In the genomic region with DNA sequence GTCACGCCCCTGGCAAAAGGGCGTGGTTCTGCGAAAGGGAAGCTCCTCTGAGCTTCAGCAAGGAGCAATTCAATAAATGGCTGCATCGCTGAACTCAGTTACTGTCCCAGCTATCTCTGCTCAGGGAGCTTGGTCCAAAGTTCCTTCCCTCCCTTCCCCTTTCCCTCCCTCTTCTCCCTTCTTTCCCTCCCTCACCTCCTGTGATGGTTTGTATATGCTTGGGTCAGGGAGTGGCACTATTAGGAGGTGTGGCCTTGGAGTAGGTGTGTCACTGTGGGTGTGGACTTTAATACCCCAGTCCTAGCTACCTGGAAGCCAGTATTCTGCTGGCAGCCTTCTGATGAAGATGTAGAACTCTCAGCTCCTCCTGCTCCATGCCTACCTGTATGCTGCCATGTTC, we compare ENCODE assay signal across 29 mouse cellular contexts.
A peak's percentile ranks its signal among the peaks of the same experiment; 100 is the strongest.
DNase-seq lines count a peak whose midpoint lies in the region; ATAC-seq and TF ChIP-seq lines count a peak whose summit lies in the region.
"Had no signal": no experiment of that assay in that cellular context is flagged by ENCODE, and none has a peak within 500 bp of the region (broad histone marks: within the 10 kb centered on the region; RNA-seq: fewer than 3 reads in every experiment).

No protein-coding gene starts in this region.

- ATAC-seq in intestine, embryonic 15.5 days, result peak; percentile 94
- ATAC-seq in liver, embryonic 12.5 days, result no peak
- ATAC-seq: CD4-positive, CD25-positive, alpha-beta regulatory T cell, adult 4 months; forebrain, embryonic 13.5 days; forebrain, embryonic 16.5 days; hindbrain, postnatal 0 days; inflammation-experienced regulatory T-cells, adult 6 months; Patski had no signal

- TF ChIP-seq POLR2A in MEL (IDR thresholded peaks at IDR 0.05; ENCODE audit: control insufficient read depth in 1 of 2, insufficient read depth in 1 of 2, low read depth in 1 of 2, low read length in 2 of 2, poor library complexity in 1 of 2), result no peak

- WGBS in intestine, embryonic 15.5 days, result 65% methylated on average over 4 of the region's 4 CpGs
- WGBS in large intestine, adult 2 months, result 35% methylated on average over 4 of the region's 4 CpGs
- WGBS in liver, embryonic 12.5 days (ENCODE audit: insufficient replicate concordance), result 52% methylated on average over 4 of the region's 4 CpGs

- peaks cover 0 to 2% of the 10 kb centered on the region in 2 experiments; a peak in 2 of 4 replicates for H3K27me3 ChIP-seq in MEL (ENCODE audit: control insufficient read depth in 1 of 2, insufficient read depth in 2 of 2, low read length in 2 of 2)
- H3K27me3 ChIP-seq in intestine, embryonic 15.5 days (replicated peaks), result no peaks in the 10 kb centered on the region
- H3K27me3 ChIP-seq in liver, embryonic 12.5 days (replicated peaks), result no peaks in the 10 kb centered on the region
- H3K27me3 ChIP-seq: embryonic facial prominence, embryonic 12.5 days; embryonic facial prominence, embryonic 15.5 days; forebrain, embryonic 13.5 days; Patski had no signal

- H3K4me2 ChIP-seq in intestine, embryonic 15.5 days (replicated peaks), result no peak overlapping the region
- no peak overlapping the region for H3K4me2 ChIP-seq in liver, embryonic 12.5 days
- H3K4me2 ChIP-seq: embryonic facial prominence, embryonic 12.5 days; embryonic facial prominence, embryonic 15.5 days; forebrain, embryonic 13.5 days; heart, embryonic 13.5 days; hindbrain, embryonic 14.5 days had no signal

- no peak overlapping the region for H3K27ac ChIP-seq in MEL (ENCODE audit: control insufficient read depth, low read depth, low read length)
- no peak overlapping the region for H3K27ac ChIP-seq in intestine, embryonic 15.5 days
- H3K27ac ChIP-seq in liver, embryonic 12.5 days, result no peak overlapping the region
- H3K27ac ChIP-seq: embryonic facial prominence, embryonic 12.5 days; embryonic facial prominence, embryonic 15.5 days; forebrain, embryonic 13.5 days; heart, embryonic 10.5 days; heart, embryonic 13.5 days; hindbrain, embryonic 14.5 days; hindbrain, postnatal 0 days had no signal

- DNase-seq in MEL (ENCODE audit: low read depth, low spot score) (peak; percentile 4), MEL-GATA-1-ER (ENCODE audit: extremely low read depth, low read depth) (peak; percentile 1)
- peak; percentile 27 for DNase-seq in large intestine, adult 2 months (ENCODE audit: low read depth, low spot score)
- DNase-seq in retina, embryonic 14.5 days (ENCODE audit: low spot score), result no peak
- DNase-seq in lung, postnatal 36 days, result no peak
- DNase-seq: adrenal gland, adult 2 months; adrenal gland, postnatal 14 days; cerebellum, adult 11 months; cerebellum, adult 2 months; cerebellum, adult 9-11 months; cerebellum, postnatal 25 days; gastrocnemius, postnatal 10 days; heart, adult 18-20 months; heart, postnatal 14 days; heart, postnatal 4 days had no signal

- no peaks in the 10 kb centered on the region for H3K9me3 ChIP-seq in MEL (replicated peaks; ENCODE audit: insufficient read depth, low read length)
- no peaks in the 10 kb centered on the region for H3K9me3 ChIP-seq in intestine, embryonic 15.5 days
- H3K9me3 ChIP-seq in liver, embryonic 12.5 days (replicated peaks), result no peaks in the 10 kb centered on the region
- H3K9me3 ChIP-seq: embryonic facial prominence, embryonic 12.5 days; embryonic facial prominence, embryonic 15.5 days; forebrain, embryonic 13.5 days; heart, embryonic 10.5 days; heart, embryonic 13.5 days had no signal

- no peaks in the 10 kb centered on the region for H3K79me2 ChIP-seq in MEL (ENCODE audit: control insufficient read depth, insufficient read depth, low read length, poor library complexity)

- no peak for TF ChIP-seq CTCF in MEL (IDR thresholded peaks at IDR 0.05 in 2 of 3, conservative IDR thresholded peaks at IDR 0.05 in 1 of 3; ENCODE audit: control insufficient read depth in 1 of 3, insufficient read depth in 1 of 3, low read depth in 2 of 3, low read length in 3 of 3, poor library complexity in 1 of 3, severe bottlenecking in 1 of 3)

- no peaks in the 10 kb centered on the region for H3K36me3 ChIP-seq in MEL (ENCODE audit: control insufficient read depth in 1 of 2, insufficient read depth in 2 of 2, low read length in 2 of 2)
- no peaks in the 10 kb centered on the region for H3K36me3 ChIP-seq in intestine, embryonic 15.5 days
- H3K36me3 ChIP-seq in liver, embryonic 12.5 days, result no peaks in the 10 kb centered on the region
- H3K36me3 ChIP-seq: embryonic facial prominence, embryonic 12.5 days; embryonic facial prominence, embryonic 15.5 days; heart, embryonic 10.5 days; heart, embryonic 13.5 days had no signal

- TF ChIP-seq RAD21 in MEL (IDR thresholded peaks at IDR 0.05; ENCODE audit: low read depth, low read length), result no peak

- TF ChIP-seq EP300 in MEL (IDR thresholded peaks at IDR 0.05; ENCODE audit: low read depth in 1 of 2, low read length in 2 of 2), result no peak

- H3K4me3 ChIP-seq in MEL (ENCODE audit: control insufficient read depth in 1 of 2, insufficient read depth in 1 of 2, low read depth in 2 of 2, low read length in 2 of 2), result no peak overlapping the region
- no peak overlapping the region for H3K4me3 ChIP-seq in intestine, embryonic 15.5 days (replicated peaks)
- no peak overlapping the region for H3K4me3 ChIP-seq in liver, embryonic 12.5 days
- H3K4me3 ChIP-seq: embryonic facial prominence, embryonic 12.5 days; embryonic facial prominence, embryonic 15.5 days; erythroblast, embryonic 14.5 days; forebrain, embryonic 13.5 days; heart, embryonic 10.5 days; heart, embryonic 13.5 days had no signal

- H3K4me1 ChIP-seq in MEL (ENCODE audit: control insufficient read depth in 1 of 2, insufficient read depth in 2 of 2, low read length in 2 of 2), result no peaks in the 10 kb centered on the region
- no peaks in the 10 kb centered on the region; the same call in 1 of the 2 replicates for H3K4me1 ChIP-seq in intestine, embryonic 15.5 days (replicated peaks)
- no peaks in the 10 kb centered on the region for H3K4me1 ChIP-seq in liver, embryonic 12.5 days
- H3K4me1 ChIP-seq: embryonic facial prominence, embryonic 12.5 days; embryonic facial prominence, embryonic 15.5 days; forebrain, embryonic 13.5 days; heart, embryonic 10.5 days; heart, embryonic 13.5 days had no signal

- no peak overlapping the region for H3K9ac ChIP-seq in MEL (ENCODE audit: control insufficient read depth, low read depth, low read length, poor library complexity, severe bottlenecking)
- H3K9ac ChIP-seq in intestine, embryonic 15.5 days, result no peak overlapping the region
- no peak overlapping the region for H3K9ac ChIP-seq in liver, embryonic 12.5 days
- H3K9ac ChIP-seq: embryonic facial prominence, embryonic 12.5 days; embryonic facial prominence, embryonic 15.5 days; forebrain, embryonic 13.5 days; heart, embryonic 13.5 days; hindbrain, embryonic 14.5 days had no signal

TF ChIP-seq in MEL, 35 proteins besides CTCF, POLR2A, EP300 and RAD21:
- TF ChIP-seq KAT2A (conservative IDR thresholded peaks at IDR 0.05; ENCODE audit: low read depth, low read length), result no peak
- no peak for TF ChIP-seq SMC3 (IDR thresholded peaks at IDR 0.05; ENCODE audit: low read depth, low read length)
- TF ChIP-seq GATA1 (IDR thresholded peaks at IDR 0.05; ENCODE audit: low read depth, low read length), result no peak
- no peak for TF ChIP-seq ZMIZ1 (IDR thresholded peaks at IDR 0.05; ENCODE audit: low read depth, low read length)
- TF ChIP-seq MAX (IDR thresholded peaks at IDR 0.05; ENCODE audit: low read length), result no peak
- TF ChIP-seq GABPA (IDR thresholded peaks at IDR 0.05; ENCODE audit: low read depth, low read length), result no peak
- TF ChIP-seq ZKSCAN1 (IDR thresholded peaks at IDR 0.05; ENCODE audit: low read depth, low read length), result no peak
- no peak for TF ChIP-seq ETS1 (IDR thresholded peaks at IDR 0.05; ENCODE audit: low read depth, low read length)
- no peak for TF ChIP-seq RCOR1 (IDR thresholded peaks at IDR 0.05; ENCODE audit: low read depth, low read length)
- TF ChIP-seq POLR2AphosphoS2 (IDR thresholded peaks at IDR 0.05; ENCODE audit: low read length), result no peak
- no peak for TF ChIP-seq CHD2 (IDR thresholded peaks at IDR 0.05; ENCODE audit: low read length)
- TF ChIP-seq MAFK (IDR thresholded peaks at IDR 0.05; ENCODE audit: borderline replicate concordance, low read depth, low read length), result no peak
- no peak for TF ChIP-seq JUND (IDR thresholded peaks at IDR 0.05; ENCODE audit: low read depth, low read length)
- TF ChIP-seq HCFC1 (IDR thresholded peaks at IDR 0.05; ENCODE audit: low read depth, low read length), result no peak
- TF ChIP-seq USF2 (IDR thresholded peaks at IDR 0.05; ENCODE audit: borderline replicate concordance in 1 of 2, insufficient read depth in 1 of 2, low read depth in 1 of 2, low read length in 2 of 2), result no peak
- TF ChIP-seq MYB (IDR thresholded peaks at IDR 0.05; ENCODE audit: low read depth, low read length), result no peak
- no peak for TF ChIP-seq MYC (IDR thresholded peaks at IDR 0.05; ENCODE audit: low read depth, low read length)
- no peak for TF ChIP-seq POLR2AphosphoS5 (IDR thresholded peaks at IDR 0.05; ENCODE audit: borderline replicate concordance, low read depth, low read length)
- no peak for TF ChIP-seq E2F4 (IDR thresholded peaks at IDR 0.05; ENCODE audit: borderline replicate concordance, low read depth, low read length)

Comparison
In these comparisons a context has a peak if more than half of its experiments do, and no peak if none do; other contexts are left out.
1. DNase-seq: peak in MEL (single experiment), MEL-GATA-1-ER (single experiment) and large intestine, adult 2 months (single experiment); none in retina, embryonic 14.5 days (single experiment) and lung, postnatal 36 days (single experiment).